Mouse (Mus musculus) urinary bladder, postnatal 36 days (tissue): Measurements from ENCODE around the gene Slmap.
"Not testable (repeated sequence)": the region's sequence is repeated elsewhere in the genome, so short reads cannot be mapped to it uniquely, and the experiment has no call there.

Experiments
- DNase-seq, 2 experiments: peaks; one replicate each; pipeline ENCODE4 v3.0.0; 2022; ENCODE audit warnings: low spot score in 2 of 2, mixed read lengths in 1 of 2

The Slmap gene

DNA sequence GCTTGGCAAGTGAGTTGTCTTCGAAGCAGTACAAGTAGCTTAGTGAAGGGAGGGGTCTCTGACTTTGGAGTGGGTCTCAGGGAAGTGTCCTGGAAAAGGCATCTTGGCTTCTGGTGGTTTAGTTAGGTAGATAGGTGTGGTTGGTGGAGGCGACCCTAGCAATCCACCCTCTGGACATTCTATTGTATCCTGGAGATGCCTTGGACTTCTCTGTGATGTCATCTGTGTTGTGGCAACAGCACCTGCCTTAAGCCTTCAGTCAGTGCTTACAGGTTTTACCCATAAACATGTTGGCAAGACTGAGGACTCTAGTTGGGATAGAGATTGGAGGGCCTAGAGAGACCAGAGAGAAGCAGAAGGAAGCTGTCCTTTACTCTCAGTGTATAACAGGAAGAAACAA, 145.8 kb downstream of the Slmap start:
- DNase-seq = not testable (repeated sequence)

DNA sequence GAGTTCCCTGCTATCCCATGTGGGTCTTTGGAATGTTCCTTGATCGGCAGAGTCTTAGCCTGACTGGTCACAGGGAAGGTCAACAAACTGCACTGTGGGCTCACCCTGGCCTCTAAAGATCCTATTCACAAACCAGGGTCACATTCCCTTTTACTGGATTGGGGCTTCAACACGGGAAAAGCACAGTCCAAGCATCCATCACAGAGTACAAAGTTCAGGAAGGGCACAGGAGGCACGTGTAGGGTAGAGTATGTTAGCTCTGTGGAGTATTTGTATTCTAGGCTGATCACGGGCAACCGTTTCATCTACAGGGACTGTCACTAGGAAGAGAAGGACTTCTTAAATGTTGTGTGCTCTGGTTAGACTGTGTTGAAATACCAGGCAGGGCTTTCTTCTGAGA, 147.7 kb downstream of the Slmap start:
- DNase-seq = not testable (repeated sequence)

DNA sequence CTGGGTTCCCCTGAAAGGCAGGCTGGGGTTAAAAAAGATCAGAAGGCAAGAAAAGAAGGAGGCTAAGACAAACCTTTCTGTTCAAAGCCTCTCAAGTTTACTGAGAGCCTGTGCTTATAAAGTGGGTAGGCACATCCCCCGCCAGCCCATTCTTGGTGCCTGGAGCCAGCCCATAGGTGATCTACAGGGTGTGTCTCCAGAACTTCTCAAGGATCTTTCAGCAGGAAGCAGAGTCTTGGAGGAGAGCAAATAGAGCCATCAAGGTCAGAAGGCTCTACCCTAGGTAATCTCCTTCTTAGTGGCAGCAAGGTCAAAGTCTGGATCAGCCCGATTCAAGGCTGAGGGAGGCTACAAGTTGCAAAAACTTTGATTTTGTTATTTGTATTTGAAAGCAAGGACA, 149.1 kb downstream of the Slmap start:
- DNase-seq = not testable (repeated sequence)

DNA sequence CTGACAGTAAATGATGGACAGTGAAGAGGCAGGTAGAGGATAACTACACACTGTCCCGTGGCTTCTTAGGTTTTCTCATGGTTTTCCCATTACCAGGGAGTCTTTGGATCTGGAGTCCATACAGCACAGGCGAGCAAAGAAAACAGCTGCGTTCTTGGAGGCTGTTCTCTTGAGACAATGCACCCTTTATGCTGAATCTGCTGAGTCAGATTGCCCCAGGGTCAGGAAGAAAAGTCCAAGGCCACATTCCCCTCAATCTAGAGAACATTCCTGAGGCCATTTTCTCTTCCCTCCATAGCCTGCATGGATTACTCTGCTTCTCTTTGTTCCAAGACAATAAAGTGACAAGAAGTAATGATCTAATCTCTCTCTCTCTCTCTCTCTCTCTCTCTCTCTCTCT, 155.7 kb downstream of the Slmap start:
- no peak for DNase-seq

DNA sequence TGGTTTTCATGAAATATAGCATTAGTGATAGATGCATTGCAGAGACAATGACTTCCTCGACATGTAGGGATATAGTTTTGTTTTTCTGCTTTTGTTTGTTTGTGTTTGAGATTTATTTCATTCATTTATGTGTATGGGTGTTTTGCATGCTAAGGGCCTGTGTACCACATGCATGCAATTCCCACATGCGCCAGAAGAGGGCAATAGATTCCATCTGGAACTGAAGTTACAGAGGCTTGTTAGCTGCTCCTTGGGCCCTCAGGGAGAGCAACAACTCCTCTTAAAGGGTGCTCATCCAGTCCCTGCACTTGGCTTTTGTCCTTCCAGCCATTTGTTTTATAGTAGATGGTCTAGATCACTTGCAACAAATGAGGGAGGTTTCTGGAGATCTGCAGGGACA, 158.1 kb downstream of the Slmap start:
- peak; percentile 52 to 62 for DNase-seq
